Mouse (Mus musculus) heart, adult 2 months (tissue): ENCODE data around the gene Brca2. TPM values are rescaled to one million over a fixed set of nuclear protein-coding genes. Genes with fewer than 3 reads are reported as not detected.

Experiments used
- DNase-seq, 2 experiments: peaks; one replicate each; pipeline ENCODE4 v3.0.0; 2021
- H3K27ac ChIP-seq: fragments of 200-600 bp; 2 replicates; pipeline ENCODE4 v1.8.1; 2022
- H3K27me3 ChIP-seq: fragments of 200-500 bp; 2 replicates; pipeline ENCODE4 v1.6.1; 2012; ENCODE audit warnings: mild to moderate bottlenecking, low read length, inconsistent platforms, mixed read lengths; ENCODE audit not compliant: control insufficient read depth, insufficient read depth
- H3K36me3 ChIP-seq: fragments of 200-500 bp; 2 replicates; pipeline ENCODE4 v1.6.1; 2012; ENCODE audit warnings: low read length, inconsistent platforms; ENCODE audit not compliant: control insufficient read depth, insufficient read depth
- H3K4me1 ChIP-seq: fragments of 200-500 bp; 2 replicates; pipeline ENCODE4 v1.6.1; 2011; ENCODE audit warnings: low read length; ENCODE audit not compliant: control insufficient read depth, insufficient read depth
- H3K4me3 ChIP-seq: fragments of 200-600 bp; 2 replicates; pipeline ENCODE4 v1.8.1; 2022
- H3K79me2 ChIP-seq: fragments of 200-500 bp; replicated peaks from 2 replicates; pipeline ENCODE4 v1.6.1; 2012; ENCODE audit warnings: mild to moderate bottlenecking, inconsistent platforms, low read length, moderate library complexity, mixed read lengths; ENCODE audit not compliant: control insufficient read depth, insufficient read depth
- H3K9ac ChIP-seq: fragments of 200-500 bp; 2 replicates; pipeline ENCODE4 v1.6.1; 2012; ENCODE audit warnings: low read depth, mild to moderate bottlenecking, control low read depth, inconsistent platforms, low read length, mixed read lengths
- CTCF ChIP-seq: fragments of 200-600 bp; IDR thresholded peaks from 2 replicates; pipeline ENCODE4 v1.8.1; 2022; ENCODE audit warnings: antibody characterized with exemption, mild to moderate bottlenecking, moderate library complexity
- EP300 ChIP-seq: fragments of 200-500 bp; IDR thresholded peaks from 2 replicates; pipeline ENCODE4 v1.6.1; 2011; ENCODE audit warnings: low read depth, low read length, control low read depth; ENCODE audit not compliant: insufficient read depth
- POLR2A ChIP-seq: fragments of 200-500 bp; IDR thresholded peaks from 2 replicates; pipeline ENCODE4 v1.6.1; 2011; ENCODE audit warnings: mild to moderate bottlenecking, low read depth, low read length, control low read depth; ENCODE audit not compliant: insufficient read depth
- WGBS: fragments of 180-500 bp; shearing (Covaris S2); methylation state at CpG from one replicate; pipeline ENCODE4 v1.1.7; 2018; 5-methylcytosine and 5-hydroxymethylcytosine counted together
- intact Hi-C: fragments of 180-260 bp; cut with DNase I; formaldehyde crosslinking; loops from one replicate; pipeline ENCODE4 v1.15.1; 2025
- polyA plus RNA-seq: library from polyadenylated mRNA; depleted of rRNA; stranded (reverse); fragments of >200 nt; gene quantifications from 2 replicates; pipeline ENCODE4 v1.2.3, GENCODE M21; 2012; rRNA removed
- total RNA-seq, 2 experiments: library from RNA; stranded (reverse); gene quantifications; 2 replicates each; pipeline ENCODE4 v1.2.3; 2021

Brca2 gene
- total and polyA plus RNA-seq, 3 experiments = 1.1 to 2.0 (median 1.6) TPM

DNA sequence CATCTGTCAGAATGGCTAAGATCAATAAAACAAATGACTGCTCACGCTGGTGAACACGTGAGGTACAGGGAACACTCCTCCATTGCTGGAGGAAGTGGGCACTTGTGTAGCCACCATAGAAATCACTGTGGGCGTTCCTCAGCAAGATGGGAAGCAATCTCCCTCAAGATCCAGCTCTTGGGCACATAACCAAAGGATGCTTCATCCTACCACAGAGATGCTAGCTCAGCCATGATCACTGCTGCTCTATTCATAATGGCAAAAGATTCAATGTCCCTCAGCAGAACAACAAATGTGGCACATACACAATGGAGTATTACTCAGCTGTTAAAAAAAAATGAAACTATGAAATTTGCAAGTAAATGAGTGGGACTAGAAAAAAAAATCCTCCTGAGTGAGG lies 94.3 kb downstream of the Brca2 start:
- Histone ChIP-seq H3K27ac (no peak overlapping the region), H3K27me3 (no peaks in the 10 kb centered on the region), H3K4me3 (no peak overlapping the region), H3K9ac (no peak overlapping the region), H3K4me1 (peaks cover 3% of the 10 kb centered on the region), H3K79me2 (no peaks in the 10 kb centered on the region), H3K36me3 (no peaks in the 10 kb centered on the region)
- DNase-seq = no peak
- intact Hi-C loops = no loop called here
- WGBS = 81% methylated on average over 3 of the region's 3 CpGs
- TF ChIP-seq POLR2A (no peak), EP300 (no peak), CTCF (no peak)

DNA sequence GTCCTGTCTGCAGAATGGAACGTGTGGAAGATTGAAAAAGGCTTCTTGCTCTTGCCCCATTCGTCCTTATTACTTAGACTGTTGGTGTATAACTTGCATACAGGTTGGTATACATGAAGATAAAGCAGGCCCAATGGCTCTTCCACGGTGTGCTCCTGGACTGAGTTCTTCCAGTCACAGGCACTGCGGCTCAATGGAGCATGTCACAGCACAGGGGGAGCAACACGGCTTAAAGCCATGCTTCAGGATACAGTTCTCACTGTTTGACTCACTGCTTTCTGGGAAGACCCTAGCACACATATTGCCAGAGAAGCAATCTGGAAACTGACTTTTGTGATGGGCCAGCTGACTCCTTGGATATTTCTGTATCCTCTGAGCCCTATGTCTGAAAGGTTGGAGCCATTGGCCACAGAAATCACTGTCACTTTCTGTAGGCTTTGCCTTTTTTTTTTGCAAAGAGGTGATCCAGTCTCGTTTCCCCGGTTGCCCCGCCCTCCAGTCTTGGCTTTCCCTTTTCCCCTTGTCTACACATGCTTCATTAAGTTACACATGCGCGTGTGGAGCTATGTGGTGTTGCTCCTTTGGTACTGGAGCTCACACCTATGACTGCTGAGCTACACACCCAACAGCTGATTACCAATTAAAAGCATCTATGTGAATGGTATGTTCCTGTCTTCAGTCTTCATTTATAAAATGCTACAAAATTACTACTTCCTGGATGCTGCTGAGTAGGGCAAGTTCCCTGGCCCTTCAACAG lies 96.3 kb downstream of the Brca2 start:
- no peaks in the 10 kb centered on the region for H3K79me2 ChIP-seq
- H3K4me1 ChIP-seq = no peaks in the 10 kb centered on the region
- H3K36me3 ChIP-seq = no peaks in the 10 kb centered on the region
- intact Hi-C loops = no loop called here
- WGBS = 84% methylated on average over 10 of the region's 10 CpGs
- H3K27me3 ChIP-seq = no peaks in the 10 kb centered on the region
- no peak for DNase-seq
- TF ChIP-seq CTCF (no peak), EP300 (no peak), POLR2A (no peak)
- no peak overlapping the region for H3K4me3 ChIP-seq
- no peak overlapping the region for H3K9ac ChIP-seq
- no peak overlapping the region for H3K27ac ChIP-seq

Other genes starting within 250 kb of the Brca2 start
- gene Zar1l, start 4.5 kb upstream of the Brca2 start, total RNA-seq = not detected
- gene Zar1l, start 4.5 kb upstream of the Brca2 start, polyA plus RNA-seq = not detected in 2 replicates
- gene N4bp2l1, start 74.6 kb downstream of the Brca2 start, total RNA-seq = 1 to 10 TPM; 2.5 to 3.1 TPM
- gene N4bp2l1, start 74.6 kb downstream of the Brca2 start, polyA plus RNA-seq = 2.7 and 4.7 TPM in 2 replicates
- gene N4bp2l2, start 143.6 kb downstream of the Brca2 start, total RNA-seq = 10 to 100 TPM; 39.6 to 40.4 TPM
- 7.1 and 13.1 TPM in 2 replicates for gene N4bp2l2, start 143.6 kb downstream of the Brca2 start, polyA plus RNA-seq
- gene Pds5b, start 151.1 kb downstream of the Brca2 start, total RNA-seq = 10 to 100 TPM; 15.6 to 16.1 TPM
- gene Pds5b, start 151.1 kb downstream of the Brca2 start, polyA plus RNA-seq = 3.7 and 9.7 TPM in 2 replicates